Mouse (Mus musculus) kidney, embryonic 16.5 days (tissue): ENCODE data around the gene Dap. TPM values are rescaled to one million over a fixed set of nuclear protein-coding genes. Genes with fewer than 3 reads are reported as not detected.
A peak's percentile ranks its signal among the peaks of the same experiment; 100 is the strongest.

Source experiments
- ATAC-seq: fragments of 200-750 bp; cut with Nextera tagmentation; 2 replicates; pipeline ENCODE4 v1.8.0; 2017; ENCODE audit warnings: moderate TSS enrichment; ENCODE audit not compliant: low FRiP score, low TSS enrichment
- H3K27ac ChIP-seq: fragments of 300-500 bp; sonication (generic); 2 replicates; pipeline ENCODE4 v1.5.1; 2014; ENCODE audit warnings: low read length
- H3K27me3 ChIP-seq: fragments of 300-500 bp; sonication (generic); 2 replicates; pipeline ENCODE4 v1.6.1; 2014; ENCODE audit warnings: low read length, control low read depth, mixed read lengths; ENCODE audit not compliant: insufficient read depth
- H3K36me3 ChIP-seq: fragments of 300-500 bp; sonication (generic); 2 replicates; pipeline ENCODE4 v1.6.1; 2014; ENCODE audit warnings: low read length, control low read depth, mixed read lengths; ENCODE audit not compliant: insufficient read depth
- H3K4me1 ChIP-seq: fragments of 300-500 bp; sonication (generic); 2 replicates; pipeline ENCODE4 v1.6.1; 2014; ENCODE audit warnings: low read length, control low read depth, mixed read lengths; ENCODE audit not compliant: insufficient read depth
- H3K4me2 ChIP-seq: fragments of 300-500 bp; sonication (generic); replicated peaks from 2 replicates; pipeline ENCODE4 v1.6.1; 2014; ENCODE audit warnings: low read depth, low read length
- H3K4me3 ChIP-seq: fragments of 300-500 bp; sonication (generic); 2 replicates; pipeline ENCODE4 v1.5.1; 2014; ENCODE audit warnings: mild to moderate bottlenecking, low read length
- H3K9ac ChIP-seq: fragments of 300-500 bp; sonication (generic); replicated peaks from 2 replicates; pipeline ENCODE4 v1.6.1; 2014; ENCODE audit warnings: low read length
- H3K9me3 ChIP-seq: fragments of 300-500 bp; sonication (generic); 2 replicates; pipeline ENCODE4 v1.6.1; 2016; ENCODE audit warnings: low read length, control low read depth
- WGBS: fragments of 180-500 bp; shearing (Covaris S2); extraction: QIAGEN DNeasy Blood & Tissue Kit; methylation state at CpG from one replicate; pipeline ENCODE4 v1.1.7; 2014; 5-methylcytosine and 5-hydroxymethylcytosine counted together
- polyA plus RNA-seq: library from polyadenylated mRNA; unstranded; fragments of >200 nt; fragmentation: Nextera tagmentation; extraction: Ambion mirVana; gene quantifications from 2 replicates; pipeline ENCODE4 v1.2.1, GENCODE M21; 2015

The Dap gene
- 78.3 and 89.7 TPM in 2 replicates for polyA plus RNA-seq

GRCm38 (mm10) chr15:31224135-31224761 lies at the start of gene Dap:
Gene Dap, plus strand, starts transcription at chr15:31224314.
- H3K4me2 ChIP-seq: peak within 1 kb of the TSS; percentile 66
- H3K4me3 ChIP-seq: peak within 1 kb of the TSS; percentile 71
- H3K36me3 ChIP-seq: no peaks in the 10 kb centered on the region
- peak within 1 kb of the TSS; percentile 87 for H3K9ac ChIP-seq
- H3K27ac ChIP-seq: peak within 1 kb of the TSS; percentile 76
- H3K9me3 ChIP-seq: no peaks in the 10 kb centered on the region
- H3K27me3 ChIP-seq: no peaks in the 10 kb centered on the region
- ATAC-seq: peak; percentile 99
- H3K4me1 ChIP-seq: peaks cover 20% of the 10 kb centered on the region; the same call in 1 of the 2 replicates
- WGBS: under 1% methylated on average over 67 of the region's 67 CpGs

- Histone ChIP-seq H3K4me1 (no peaks in the 10 kb centered on the region), H3K27ac (no peak overlapping the region), H3K9me3 (no peaks in the 10 kb centered on the region; the same call in 1 of the 2 replicates), H3K9ac (no peak overlapping the region), H3K36me3 (no peaks in the 10 kb centered on the region), H3K4me3 (no peak overlapping the region), H3K27me3 (no peaks in the 10 kb centered on the region), H3K4me2 (no peak overlapping the region; the same call in 1 of the 2 replicates)
- WGBS: 22% methylated on average over 8 of the region's 8 CpGs
- no peak for ATAC-seq
Measured at GRCm38 (mm10) chr15:31176566-31176965, 47.5 kb upstream of the Dap start.

- no peak overlapping the region for H3K27ac ChIP-seq
- no peaks in the 10 kb centered on the region for H3K4me1 ChIP-seq
- no peak overlapping the region for H3K4me2 ChIP-seq
- no peaks in the 10 kb centered on the region for H3K9me3 ChIP-seq
- 36% methylated on average over 12 of the region's 12 CpGs for WGBS
- no peaks in the 10 kb centered on the region for H3K36me3 ChIP-seq
- ATAC-seq: no peak
- no peaks in the 10 kb centered on the region for H3K27me3 ChIP-seq
- H3K9ac ChIP-seq: no peak overlapping the region
- H3K4me3 ChIP-seq: no peak overlapping the region
Measured at GRCm38 (mm10) chr15:31184651-31185443, 39.3 kb upstream of the Dap start.

- WGBS: 72% methylated on average over 5 of the region's 5 CpGs
- no peaks in the 10 kb centered on the region for H3K9me3 ChIP-seq
- H3K36me3 ChIP-seq: no peaks in the 10 kb centered on the region
- no peak overlapping the region for H3K4me2 ChIP-seq
- no peak overlapping the region for H3K9ac ChIP-seq
- no peaks in the 10 kb centered on the region for H3K27me3 ChIP-seq
- no peaks in the 10 kb centered on the region for H3K4me1 ChIP-seq
- no peak overlapping the region for H3K27ac ChIP-seq
- no peak for ATAC-seq
- no peak overlapping the region for H3K4me3 ChIP-seq
Measured at GRCm38 (mm10) chr15:31185506-31185905, 38.6 kb upstream of the Dap start.

GRCm38 (mm10) chr15:31186371-31186901 lies 37.7 kb upstream of the Dap start:
- H3K36me3 ChIP-seq: no peaks in the 10 kb centered on the region
- no peak overlapping the region for H3K4me3 ChIP-seq
- no peaks in the 10 kb centered on the region for H3K4me1 ChIP-seq
- no peak for ATAC-seq
- no peaks in the 10 kb centered on the region for H3K27me3 ChIP-seq
- H3K9ac ChIP-seq: no peak overlapping the region
- 0 out of 2 replicates have a peak overlapping the region, but pooled peaks have one; percentile 9 for H3K27ac ChIP-seq
- H3K9me3 ChIP-seq: no peaks in the 10 kb centered on the region
- no peak overlapping the region for H3K4me2 ChIP-seq
- WGBS: 61% methylated on average over 6 of the region's 6 CpGs

GRCm38 (mm10) chr15:31192563-31192962 lies 31.6 kb upstream of the Dap start:
- H3K9ac ChIP-seq: no peak overlapping the region
- no peaks in the 10 kb centered on the region for H3K4me1 ChIP-seq
- H3K9me3 ChIP-seq: no peaks in the 10 kb centered on the region
- H3K36me3 ChIP-seq: no peaks in the 10 kb centered on the region
- H3K27me3 ChIP-seq: no peaks in the 10 kb centered on the region
- H3K27ac ChIP-seq: no peak overlapping the region
- no peak for ATAC-seq
- 97% methylated on average over 1 of the region's 1 CpGs for WGBS
- H3K4me2 ChIP-seq: no peak overlapping the region
- H3K4me3 ChIP-seq: no peak overlapping the region

- no peak overlapping the region for H3K4me3 ChIP-seq
- no peaks in the 10 kb centered on the region for H3K36me3 ChIP-seq
- H3K4me2 ChIP-seq: no peak overlapping the region
- H3K27ac ChIP-seq: no peak overlapping the region
- H3K9ac ChIP-seq: no peak overlapping the region
- no peaks in the 10 kb centered on the region for H3K4me1 ChIP-seq
- no peaks in the 10 kb centered on the region for H3K9me3 ChIP-seq
- WGBS: 76% methylated on average over 6 of the region's 6 CpGs
- H3K27me3 ChIP-seq: no peaks in the 10 kb centered on the region
- ATAC-seq: no peak
Measured at GRCm38 (mm10) chr15:31195776-31196175, 28.3 kb upstream of the Dap start.

GRCm38 (mm10) chr15:31207346-31208093 lies 16.6 kb upstream of the Dap start:
- H3K4me3 ChIP-seq: no peak overlapping the region
- 58% methylated on average over 9 of the region's 9 CpGs for WGBS
- peak; percentile 73; the same call in 1 of the 2 replicates for ATAC-seq
- no peak overlapping the region for H3K9ac ChIP-seq
- H3K27ac ChIP-seq: no peak overlapping the region
- no peaks in the 10 kb centered on the region for H3K4me1 ChIP-seq
- H3K9me3 ChIP-seq: no peaks in the 10 kb centered on the region
- H3K27me3 ChIP-seq: no peaks in the 10 kb centered on the region
- no peaks in the 10 kb centered on the region for H3K36me3 ChIP-seq
- no peak overlapping the region for H3K4me2 ChIP-seq

- peak; percentile 68; the same call in 1 of the 2 replicates for ATAC-seq
- Histone ChIP-seq H3K9me3 (no peaks in the 10 kb centered on the region), H3K36me3 (no peaks in the 10 kb centered on the region), H3K27ac (no peak overlapping the region), H3K9ac (no peak overlapping the region), H3K27me3 (no peaks in the 10 kb centered on the region), H3K4me2 (no peak overlapping the region), H3K4me3 (no peak overlapping the region), H3K4me1 (no peaks in the 10 kb centered on the region)
- 64% methylated on average over 7 of the region's 7 CpGs for WGBS
Measured at GRCm38 (mm10) chr15:31211910-31212309, 12.2 kb upstream of the Dap start.
